9 mouse cellular contexts compared by ENCODE assay signal in genomic region chr2:68350621-68351020, GRCm38 (mm10).
DNase-seq lines count a peak whose midpoint lies in the region; ATAC-seq and TF ChIP-seq lines count a peak whose summit lies in the region.
"Had no signal": no experiment of that assay in that cellular context is flagged by ENCODE, and none has a peak within 500 bp of the region (broad histone marks: within the 10 kb centered on the region; RNA-seq: fewer than 3 reads in every experiment).

No protein-coding gene starts in this region.

- H3K4me1 ChIP-seq in neural tube, embryonic 15.5 days, result peaks cover 3% of the 10 kb centered on the region; the same call in 1 of the 2 replicates
- peaks cover 24% of the 10 kb centered on the region for H3K4me1 ChIP-seq in embryonic facial prominence, embryonic 10.5 days
- H3K4me1 ChIP-seq in intestine, postnatal 0 days (replicated peaks; ENCODE audit: control insufficient read depth, insufficient read depth, low read length), result no peaks in the 10 kb centered on the region

- no peak overlapping the region for H3K4me3 ChIP-seq in neural tube, embryonic 15.5 days (replicated peaks)
- no peak overlapping the region for H3K4me3 ChIP-seq in embryonic facial prominence, embryonic 10.5 days
- H3K4me3 ChIP-seq in intestine, postnatal 0 days (ENCODE audit: low read depth, low read length), result no peak overlapping the region
- H3K4me3 ChIP-seq: erythroblast, embryonic 14.5 days had no signal

- peak; percentile 47 for DNase-seq in neural tube, embryonic 10.5 days (ENCODE audit: extremely low spot score, low spot score)
- peak; percentile 73 for DNase-seq in adrenal gland, postnatal 14 days
- DNase-seq in embryonic facial prominence, embryonic 10.5 days (ENCODE audit: low spot score), result peak; percentile 56
- DNase-seq in left cerebral cortex, postnatal 36 days (ENCODE audit: low spot score in 2 of 2), result peak; percentile 52 to 61
- DNase-seq in natural killer cell, adult 2 months (ENCODE audit: low spot score in 2 of 2), result peak; percentile 26 to 48
- DNase-seq in thymus, postnatal 25 days, result peak; percentile 74

- H3K36me3 ChIP-seq in neural tube, embryonic 15.5 days, result peaks cover 5% of the 10 kb centered on the region; the same call in 1 of the 2 replicates
- H3K36me3 ChIP-seq in embryonic facial prominence, embryonic 10.5 days (replicated peaks), result peaks cover 14% of the 10 kb centered on the region
- no peaks in the 10 kb centered on the region; the same call in 1 of the 2 replicates for H3K36me3 ChIP-seq in intestine, postnatal 0 days (ENCODE audit: control insufficient read depth, insufficient read depth)

- peak; percentile 92 for TF ChIP-seq CTCF in intestine, postnatal 0 days (IDR thresholded peaks at IDR 0.05; ENCODE audit: low read depth)

- H3K9me3 ChIP-seq in neural tube, embryonic 15.5 days (replicated peaks), result no peaks in the 10 kb centered on the region
- no peaks in the 10 kb centered on the region for H3K9me3 ChIP-seq in embryonic facial prominence, embryonic 10.5 days
- H3K9me3 ChIP-seq in intestine, postnatal 0 days (ENCODE audit: control insufficient read depth), result no peaks in the 10 kb centered on the region

- H3K9ac ChIP-seq in neural tube, embryonic 15.5 days (replicated peaks), result no peak overlapping the region
- H3K9ac ChIP-seq in intestine, postnatal 0 days (ENCODE audit: low read depth, low read length), result no peak overlapping the region

- H3K4me2 ChIP-seq in neural tube, embryonic 15.5 days, result no peak overlapping the region
- no peak overlapping the region for H3K4me2 ChIP-seq in intestine, postnatal 0 days (replicated peaks; ENCODE audit: low read depth)

- intact Hi-C loops in left cerebral cortex, postnatal 36 days (cut with DNase I), result loop anchor here (2.0 to 10.0 kb wide), 3 partner anchors 783 to 1526 kb away; partner anchors contain the start of gene B3galt1

- WGBS in neural tube, embryonic 15.5 days, result 7% methylated on average over 6 of the region's 6 CpGs
- 17% methylated on average over 6 of the region's 6 CpGs for WGBS in embryonic facial prominence, embryonic 10.5 days
- WGBS in intestine, postnatal 0 days, result 9% methylated on average over 6 of the region's 6 CpGs

- H3K27me3 ChIP-seq in neural tube, embryonic 15.5 days (replicated peaks), result no peaks in the 10 kb centered on the region
- H3K27me3 ChIP-seq in embryonic facial prominence, embryonic 10.5 days (replicated peaks; ENCODE audit: low read depth, poor library complexity, severe bottlenecking), result no peaks in the 10 kb centered on the region
- no peaks in the 10 kb centered on the region for H3K27me3 ChIP-seq in intestine, postnatal 0 days (replicated peaks; ENCODE audit: control insufficient read depth, insufficient read depth, low read length)

- H3K27ac ChIP-seq in neural tube, embryonic 15.5 days (replicated peaks), result no peak overlapping the region
- H3K27ac ChIP-seq in embryonic facial prominence, embryonic 10.5 days (replicated peaks), result no peak overlapping the region
- H3K27ac ChIP-seq in intestine, postnatal 0 days (ENCODE audit: low read depth, low read length), result no peak overlapping the region

- no peak for ATAC-seq in neural tube, embryonic 15.5 days (ENCODE audit: low FRiP score)
- peak; percentile 55; the same call in 1 of the 2 replicates for ATAC-seq in intestine, postnatal 0 days
